28 mouse cellular contexts compared by ENCODE assay signal in the genomic region with DNA sequence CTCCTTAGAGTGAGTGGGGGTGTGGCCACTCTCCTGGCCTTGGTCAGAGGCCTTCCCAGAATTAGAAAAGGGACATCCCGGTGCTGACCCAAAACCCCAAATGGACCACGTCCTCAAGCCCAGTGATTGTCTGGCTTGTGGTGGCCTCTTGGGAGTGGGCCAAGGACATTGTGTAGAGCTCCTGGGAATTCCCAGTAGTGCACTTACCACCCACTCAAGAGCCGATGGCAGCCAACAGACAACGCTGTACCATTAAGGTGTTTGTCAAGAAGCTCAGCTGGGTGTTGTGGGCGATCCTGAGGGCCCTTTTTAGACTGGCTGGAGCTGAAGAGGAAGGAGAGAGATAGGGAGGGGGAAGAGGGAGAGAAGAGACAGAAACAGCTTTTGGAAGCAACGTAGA. TPM values are rescaled to one million over a fixed set of nuclear protein-coding genes. Genes with fewer than 3 reads are reported as not detected.
A peak's percentile ranks its signal among the peaks of the same experiment; 100 is the strongest.
DNase-seq lines count a peak whose midpoint lies in the region; ATAC-seq lines count a peak whose summit lies in the region.
"Had no signal": no experiment of that assay in that cellular context is flagged by ENCODE, and none has a peak within 500 bp of the region (broad histone marks: within the 10 kb centered on the region; RNA-seq: fewer than 3 reads in every experiment).

No protein-coding gene starts in this region.

- ATAC-seq in frontal cortex, adult (ENCODE audit: low TSS enrichment): peak; percentile 81
- ATAC-seq in midbrain, embryonic 11.5 days (ENCODE audit: low FRiP score): no peak
- ATAC-seq: forebrain, postnatal 0 days; intestine, embryonic 15.5 days; liver, postnatal 0 days; midbrain, embryonic 16.5 days had no signal

- no peaks in the 10 kb centered on the region for H3K36me3 ChIP-seq in midbrain, embryonic 11.5 days (ENCODE audit: control insufficient read depth, insufficient read depth, low read length)
- H3K36me3 ChIP-seq: forebrain, embryonic 10.5 days; heart, embryonic 15.5 days; hindbrain, embryonic 15.5 days; intestine, embryonic 15.5 days; limb, embryonic 10.5 days had no signal

- no peak overlapping the region for H3K9ac ChIP-seq in midbrain, embryonic 11.5 days (ENCODE audit: low read length)
- H3K9ac ChIP-seq: forebrain, postnatal 0 days; heart, embryonic 15.5 days; hindbrain, embryonic 15.5 days; intestine, embryonic 15.5 days; liver, postnatal 0 days had no signal

- no peaks in the 10 kb centered on the region for H3K9me3 ChIP-seq in midbrain, embryonic 11.5 days (ENCODE audit: control insufficient read depth, low read length)
- H3K9me3 ChIP-seq: forebrain, embryonic 10.5 days; heart, embryonic 15.5 days; hindbrain, embryonic 15.5 days; intestine, embryonic 15.5 days; limb, embryonic 10.5 days had no signal

- H3K4me1 ChIP-seq in midbrain, embryonic 11.5 days (ENCODE audit: control insufficient read depth, insufficient read depth, low read length): no peaks in the 10 kb centered on the region
- H3K4me1 ChIP-seq: forebrain, embryonic 10.5 days; heart, embryonic 15.5 days; intestine, embryonic 15.5 days; limb, embryonic 10.5 days had no signal

- no peak overlapping the region for H3K27ac ChIP-seq in midbrain, embryonic 11.5 days (ENCODE audit: low read depth, low read length)
- H3K27ac ChIP-seq: forebrain, embryonic 10.5 days; heart, adult 2 months; heart, embryonic 15.5 days; hindbrain, embryonic 15.5 days; intestine, embryonic 15.5 days; limb, embryonic 10.5 days had no signal

- intact Hi-C loops in left cerebral cortex, postnatal 14 days (cut with DNase I): no loop called here

- no peaks in the 10 kb centered on the region for H3K27me3 ChIP-seq in midbrain, embryonic 11.5 days (ENCODE audit: control insufficient read depth, insufficient read depth, low read length)
- H3K27me3 ChIP-seq: hindbrain, embryonic 15.5 days; intestine, embryonic 15.5 days had no signal

- 85% methylated on average over 6 of the region's 6 CpGs for WGBS in midbrain, embryonic 11.5 days

- no peak overlapping the region for H3K4me2 ChIP-seq in midbrain, embryonic 11.5 days
- H3K4me2 ChIP-seq: heart, embryonic 15.5 days; hindbrain, embryonic 15.5 days; intestine, embryonic 15.5 days had no signal

- no peak overlapping the region for H3K4me3 ChIP-seq in midbrain, embryonic 11.5 days (ENCODE audit: low read depth, low read length)
- H3K4me3 ChIP-seq: forebrain, embryonic 10.5 days; heart, adult 2 months; heart, embryonic 15.5 days; hindbrain, embryonic 15.5 days; intestine, embryonic 15.5 days; limb, embryonic 10.5 days had no signal

- no peak for DNase-seq in frontal cortex, postnatal 14 days (ENCODE audit: low spot score in 2 of 2)
- peak; percentile 36 for DNase-seq in right cerebral cortex, postnatal 14 days
- no peak for DNase-seq in right cerebral cortex, postnatal 10 days (ENCODE audit: low spot score in 2 of 2)
- peak; percentile 38 to 86 for DNase-seq in left cerebral cortex, postnatal 14 days (ENCODE audit: low spot score in 2 of 2)
- no peak for DNase-seq in midbrain, embryonic 11.5 days (ENCODE audit: low spot score, missing footprints)
- no peak for DNase-seq in kidney, postnatal 25 days
- DNase-seq: forebrain, postnatal 0 days; gastrocnemius, postnatal 14 days; heart, adult 2 months; heart, postnatal 4 days; kidney, adult 9 months; kidney, postnatal 36 days; liver, postnatal 0 days; spleen, adult 18-20 months; thymus, postnatal 4 days had no signal

RNA-seq across cellular contexts. Expression of gene Mmp24, which starts 9.4 kb away (rescaled TPM):
- 10 to 100 TPM; 45.8 to 50.0 TPM for total RNA-seq in left cerebral cortex, postnatal 14 days (2021)
- 2.0 and 2.1 TPM in 2 replicates for polyA plus RNA-seq in midbrain, embryonic 11.5 days (2014; fragmentation: Nextera tagmentation; extraction: Ambion mirVana)
- total RNA-seq: heart, adult 2 months; liver, adult 2 months; neutrophil, adult 5-6 weeks had no signal
- polyA plus RNA-seq: heart, adult 2 months; liver, postnatal 0 days had no signal

RNA-seq across cellular contexts. Expression of gene Procr, which starts 33.6 kb away (rescaled TPM):
- 1 to 10 TPM; 1.8 to 1.9 TPM for total RNA-seq in left cerebral cortex, postnatal 14 days (2021)
- 2.4 and 3.2 TPM in 2 replicates for polyA plus RNA-seq in midbrain, embryonic 11.5 days (2014; fragmentation: Nextera tagmentation; extraction: Ambion mirVana)
- total RNA-seq: megakaryocyte-erythroid progenitor cell, adult 5-6 weeks; neutrophil, adult 5-6 weeks had no signal

RNA-seq across cellular contexts. Expression of gene BC029722, which starts 34.7 kb away (rescaled TPM):
- total RNA-seq in left cerebral cortex, postnatal 14 days (2021): 10 to 100 TPM; 45.7 to 50.3 TPM
- polyA plus RNA-seq in midbrain, embryonic 11.5 days (2014; fragmentation: Nextera tagmentation; extraction: Ambion mirVana): 7.9 and 8.0 TPM in 2 replicates

RNA-seq across cellular contexts. Expression of gene Eif6, which starts 42.2 kb away (rescaled TPM):
- total RNA-seq in left cerebral cortex, postnatal 14 days (2021): 10 to 100 TPM; 65.3 to 67.6 TPM
- polyA plus RNA-seq in midbrain, embryonic 11.5 days (2014; fragmentation: Nextera tagmentation; extraction: Ambion mirVana): 188 TPM in 2 replicates

RNA-seq across cellular contexts. Expression of gene Gm17581, which starts 48.9 kb away (rescaled TPM):
- total RNA-seq in left cerebral cortex, postnatal 14 days (2021): not detected
- not detected in 2 replicates for polyA plus RNA-seq in midbrain, embryonic 11.5 days (2014; fragmentation: Nextera tagmentation; extraction: Ambion mirVana)
- total RNA-seq: adrenal gland, postnatal 4 days; CH12.LX; forebrain, postnatal 0 days; gastrocnemius, postnatal 14 days; heart, adult 2 months; heart, postnatal 4 days; liver, adult 2 months; megakaryocyte-erythroid progenitor cell, adult 5-6 weeks; MEL; neutrophil, adult 5-6 weeks had no signal
- polyA plus RNA-seq: forebrain, embryonic 10.5 days; forebrain, postnatal 0 days; heart, adult 2 months; heart, embryonic 15.5 days; hindbrain, embryonic 15.5 days; intestine, embryonic 15.5 days; limb, embryonic 10.5 days; liver, adult 2 months; liver, postnatal 0 days; midbrain, embryonic 16.5 days had no signal

Comparison
In these comparisons a context has a peak if more than half of its experiments do, and no peak if none do; other contexts are left out.
1. DNase-seq: peak in right cerebral cortex, postnatal 14 days (single experiment) and left cerebral cortex, postnatal 14 days (2 of 2); none in frontal cortex, postnatal 14 days (0 of 2), right cerebral cortex, postnatal 10 days (0 of 2), midbrain, embryonic 11.5 days (single experiment) and kidney, postnatal 25 days (0 of 2).